Mouse (Mus musculus): ENCODE measurements around the gene Chrne. TPM values are rescaled to one million over a fixed set of nuclear protein-coding genes. Genes with fewer than 3 reads are reported as not detected.
A peak's percentile ranks its signal among the peaks of the same experiment; 100 is the strongest.

The Chrne gene
- total and polyA plus RNA-seq, 2 experiments from 2014 or later, result 0.78 TPM; not detected in 1

DNA sequence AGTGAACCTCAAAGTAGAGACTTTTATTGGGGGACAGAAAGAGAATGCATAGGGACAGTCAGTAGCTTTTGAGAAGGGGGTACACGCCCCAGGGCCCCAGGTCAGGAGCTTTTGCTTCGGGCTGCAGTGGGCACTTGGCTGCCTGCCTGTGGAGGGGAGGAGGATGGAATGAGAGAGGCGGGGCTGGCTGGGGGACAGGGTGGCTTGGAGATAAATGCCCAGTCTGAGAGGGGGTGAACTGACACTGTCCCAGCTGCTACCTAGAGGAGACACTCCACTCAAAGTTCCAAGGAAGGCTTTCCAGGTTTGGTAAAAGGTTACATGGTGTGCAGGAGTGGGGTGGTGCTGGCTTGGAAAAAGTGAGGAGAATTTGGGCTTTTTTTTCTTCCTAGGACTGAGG, 37.9 kb upstream of the Chrne start, which contains the start of gene Eno3:
Gene Eno3, plus strand, starts transcription at position 239 of the 400 bp plus-strand sequence.
- no peak for ATAC-seq (ENCODE audit: low FRiP score)
- 14% methylated on average over 3 of the region's 3 CpGs for WGBS
- H3K4me2 ChIP-seq (ENCODE audit: low read depth, low read length, poor library complexity, severe bottlenecking), result peak within 1 kb of the TSS; percentile 72
- H3K27me3 ChIP-seq (ENCODE audit: insufficient read depth, low read length), result no peaks in the 10 kb centered on the region
- H3K27ac ChIP-seq (ENCODE audit: low read depth, low read length), result no peak within 1 kb of the TSS
- no peak for DNase-seq (ENCODE audit: low spot score)
- H3K36me3 ChIP-seq (ENCODE audit: insufficient read depth, low read length), result peaks cover 5% of the 10 kb centered on the region; the same call in 1 of the 2 replicates
- peaks cover 8% of the 10 kb centered on the region for H3K4me1 ChIP-seq (ENCODE audit: insufficient read depth, low read length)
- no peak for TF ChIP-seq CTCF (IDR thresholded peaks at IDR 0.05)
- peak within 1 kb of the TSS; percentile 42 for H3K9ac ChIP-seq (replicated peaks; ENCODE audit: low read length, poor library complexity, severe bottlenecking)
- peak within 1 kb of the TSS; percentile 99 for H3K4me3 ChIP-seq (ENCODE audit: low read depth, low read length)
- H3K9me3 ChIP-seq (ENCODE audit: low read length), result no peaks in the 10 kb centered on the region

DNA sequence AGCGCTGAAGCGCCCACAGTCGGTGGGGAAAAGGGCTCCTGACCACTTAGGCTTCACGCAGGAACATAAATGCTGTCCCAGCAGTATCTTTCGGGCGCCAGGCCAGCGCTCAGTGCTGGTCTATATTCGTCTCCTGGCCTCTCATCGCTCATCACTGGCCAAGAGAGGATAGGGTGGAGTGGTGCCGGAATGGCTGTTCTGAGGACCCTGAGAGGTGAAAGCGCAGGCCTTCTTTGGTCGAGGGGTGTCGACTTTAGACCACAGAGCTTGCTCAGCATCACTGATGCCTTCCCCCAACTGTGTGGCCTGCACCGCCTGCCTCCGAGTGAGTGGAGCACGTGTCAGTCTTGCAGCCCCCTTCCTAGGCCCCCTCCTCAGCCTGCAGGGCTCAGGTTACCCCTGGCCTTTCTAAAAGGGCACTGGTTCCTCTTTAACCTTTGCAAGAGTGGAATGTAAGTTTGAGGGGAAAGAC, 37.5 kb upstream of the Chrne start:
- Histone ChIP-seq H3K4me3 (ENCODE audit: low read depth, low read length) (peak overlapping the region; percentile 99), H3K27ac (ENCODE audit: low read depth, low read length) (no peak overlapping the region)

DNA sequence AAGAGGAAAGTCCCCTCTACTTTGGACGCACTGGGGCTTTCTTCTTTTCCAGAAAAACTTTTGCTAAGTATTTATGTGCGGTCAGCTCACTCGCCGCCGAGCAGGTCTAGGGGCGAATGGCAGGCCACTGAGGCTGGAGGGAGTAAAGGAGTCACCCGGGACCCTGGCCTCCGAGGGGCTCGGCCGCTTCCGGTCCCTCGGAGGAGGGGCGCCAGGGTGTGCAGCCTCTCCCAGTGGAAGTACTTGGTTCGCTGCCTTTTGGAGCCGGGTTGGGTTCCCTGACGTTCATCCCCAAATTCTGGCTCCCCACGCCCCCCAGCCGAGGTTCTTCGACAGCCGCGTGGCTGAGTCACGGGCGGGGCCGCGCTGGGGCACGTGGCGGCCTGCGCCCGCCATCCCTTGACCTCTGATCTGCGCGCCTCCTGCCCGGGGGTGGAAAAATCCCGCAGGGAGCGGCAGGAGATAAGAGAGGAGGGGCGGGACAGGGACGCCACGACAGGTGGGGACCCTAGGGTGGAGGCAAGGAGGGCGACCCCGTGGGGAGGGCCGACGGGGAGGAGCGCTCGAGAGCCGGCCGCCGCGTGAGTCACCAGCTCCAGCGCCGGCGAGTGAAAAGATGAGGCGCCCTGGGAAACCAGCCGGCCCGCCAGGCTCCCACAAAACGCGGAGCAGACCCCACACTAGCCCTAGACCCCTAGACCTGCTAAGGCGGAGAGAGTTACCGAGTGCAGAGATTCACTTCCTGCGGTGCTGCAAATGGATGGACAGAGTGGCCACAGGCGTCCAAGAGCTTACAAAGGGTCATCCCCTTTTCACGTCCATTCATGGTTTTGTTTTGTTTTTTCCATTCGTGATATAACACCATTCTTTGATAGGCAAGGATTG, 36.8 kb upstream of the Chrne start:
- H3K4me1 ChIP-seq (ENCODE audit: insufficient read depth, low read length), result peaks cover 8% of the 10 kb centered on the region
- peak overlapping the region; percentile 99 for H3K4me3 ChIP-seq (ENCODE audit: low read depth, low read length)
- peak overlapping the region; percentile 42 for H3K9ac ChIP-seq (replicated peaks; ENCODE audit: low read length, poor library complexity, severe bottlenecking)
- peak overlapping the region; percentile 72 for H3K4me2 ChIP-seq (ENCODE audit: low read depth, low read length, poor library complexity, severe bottlenecking)
- no peak for DNase-seq (ENCODE audit: low spot score)
- peak overlapping the region; percentile 62; the same call in 1 of the 2 replicates for H3K27ac ChIP-seq (ENCODE audit: low read depth, low read length)
- no peak for ATAC-seq (ENCODE audit: low FRiP score)
- TF ChIP-seq CTCF (IDR thresholded peaks at IDR 0.05), result no peak
- H3K27me3 ChIP-seq (ENCODE audit: insufficient read depth, low read length), result no peaks in the 10 kb centered on the region
- H3K9me3 ChIP-seq (ENCODE audit: low read length), result no peaks in the 10 kb centered on the region
- peaks cover 11% of the 10 kb centered on the region for H3K36me3 ChIP-seq (ENCODE audit: insufficient read depth, low read length)
- 1% methylated on average over 60 of the region's 61 CpGs for WGBS

More for the DNA sequence above, 37.5 kb upstream of the Chrne start:
- H3K27me3 ChIP-seq (ENCODE audit: insufficient read depth, low read length), result no peaks in the 10 kb centered on the region
- ATAC-seq (ENCODE audit: low FRiP score), result no peak
- WGBS, result 9% methylated on average over 16 of the region's 16 CpGs
- no peaks in the 10 kb centered on the region for H3K9me3 ChIP-seq (ENCODE audit: low read length)
- peak overlapping the region; percentile 42; the same call in 1 of the 2 replicates for H3K9ac ChIP-seq (replicated peaks; ENCODE audit: low read length, poor library complexity, severe bottlenecking)
- no peak for DNase-seq (ENCODE audit: low spot score)
- peaks cover 5% of the 10 kb centered on the region; the same call in 1 of the 2 replicates for H3K36me3 ChIP-seq (ENCODE audit: insufficient read depth, low read length)
- H3K4me1 ChIP-seq (ENCODE audit: insufficient read depth, low read length), result peaks cover 8% of the 10 kb centered on the region
- H3K4me2 ChIP-seq (ENCODE audit: low read depth, low read length, poor library complexity, severe bottlenecking), result peak overlapping the region; percentile 72
- TF ChIP-seq CTCF (IDR thresholded peaks at IDR 0.05), result no peak

DNA sequence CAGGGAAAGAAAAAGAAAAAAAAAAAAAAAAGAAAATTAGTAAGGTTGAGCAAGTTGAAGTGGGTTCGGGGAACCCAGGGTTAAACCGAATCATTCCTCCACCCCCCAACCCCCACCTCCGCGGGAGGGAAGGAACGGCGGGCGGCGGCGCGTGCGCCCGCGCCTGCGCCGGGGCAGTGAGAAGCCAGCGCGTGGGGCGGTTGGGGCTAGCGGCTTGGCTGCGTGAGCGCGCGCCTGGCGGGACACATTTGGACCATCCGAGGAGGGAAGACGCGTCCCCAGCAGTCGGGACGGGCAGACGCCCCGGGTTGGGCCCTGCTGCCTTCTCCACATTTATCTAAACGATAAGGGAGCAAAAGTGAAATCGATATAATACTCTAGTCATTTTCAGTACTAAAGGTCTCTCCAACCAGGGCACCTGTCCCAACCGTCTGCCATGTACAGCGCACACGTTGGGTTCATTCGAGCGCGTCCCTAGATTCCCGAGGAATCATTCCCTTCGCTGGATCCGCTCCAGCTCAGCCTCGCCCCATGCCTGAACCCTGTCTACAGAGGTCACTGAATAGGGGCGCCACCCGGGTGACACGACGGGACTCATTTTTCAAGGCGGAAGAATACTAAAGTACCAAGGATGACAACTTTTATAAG, 36.0 kb upstream of the Chrne start:
- Histone ChIP-seq H3K9me3 (ENCODE audit: low read length) (no peaks in the 10 kb centered on the region), H3K9ac (replicated peaks; ENCODE audit: low read length, poor library complexity, severe bottlenecking) (peak overlapping the region; percentile 98), H3K4me2 (ENCODE audit: low read depth, low read length, poor library complexity, severe bottlenecking) (peak overlapping the region; percentile 72), H3K27ac (ENCODE audit: low read depth, low read length) (peak overlapping the region; percentile 97), H3K36me3 (ENCODE audit: insufficient read depth, low read length) (peaks cover 12% of the 10 kb centered on the region), H3K4me1 (ENCODE audit: insufficient read depth, low read length) (peaks cover 8% of the 10 kb centered on the region), H3K27me3 (ENCODE audit: insufficient read depth, low read length) (no peaks in the 10 kb centered on the region), H3K4me3 (ENCODE audit: low read depth, low read length) (peak overlapping the region; percentile 99)
- under 1% methylated on average over 44 of the region's 48 CpGs for WGBS
- ATAC-seq (ENCODE audit: low FRiP score) (peak; percentile 55), DNase-seq (ENCODE audit: low spot score) (peak; percentile 88)
- no peak for TF ChIP-seq CTCF (IDR thresholded peaks at IDR 0.05)

DNA sequence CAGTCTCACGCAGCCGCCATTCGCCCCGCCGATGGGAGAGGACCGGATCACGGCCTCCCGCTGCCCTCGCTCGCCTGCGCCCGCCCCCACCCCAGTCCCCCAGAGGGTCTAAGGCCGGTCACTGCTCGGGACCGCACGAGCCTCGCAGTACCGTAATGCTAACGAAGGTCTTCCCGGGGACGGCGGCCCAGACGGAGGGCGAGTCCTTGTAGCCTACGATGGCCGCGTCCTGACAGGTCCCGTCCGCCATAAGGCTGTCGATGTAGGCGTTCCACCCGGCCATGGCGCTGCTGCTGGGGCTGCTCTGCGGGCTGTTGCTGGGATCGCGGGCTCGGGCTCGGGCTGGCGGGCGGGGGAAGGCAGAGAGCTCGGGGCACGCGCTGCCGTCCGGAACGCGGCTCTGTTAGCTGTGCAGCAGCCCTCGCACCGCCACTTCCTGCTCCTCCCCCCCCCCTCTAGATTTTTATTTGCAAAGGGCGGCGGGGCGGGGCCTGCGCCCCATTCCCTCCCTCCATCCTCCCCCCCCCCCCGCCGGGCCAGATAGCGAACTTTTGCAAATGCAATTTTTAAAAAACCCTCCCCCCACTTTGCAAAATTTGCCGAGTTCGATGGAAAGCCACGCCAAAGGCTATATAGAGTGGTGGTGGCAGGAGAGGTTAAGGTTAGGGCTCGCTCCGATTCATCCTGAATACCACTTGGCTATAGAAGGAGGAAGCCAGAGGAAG, 35.3 kb upstream of the Chrne start, which contains the start of gene Pfn1:
Gene Pfn1, minus strand, starts transcription at position 447 of the 725 bp plus-strand sequence.
- Histone ChIP-seq H3K36me3 (ENCODE audit: insufficient read depth, low read length) (peaks cover 19% of the 10 kb centered on the region), H3K27me3 (ENCODE audit: insufficient read depth, low read length) (no peaks in the 10 kb centered on the region), H3K9ac (replicated peaks; ENCODE audit: low read length, poor library complexity, severe bottlenecking) (peak within 1 kb of the TSS; percentile 98), H3K4me3 (ENCODE audit: low read depth, low read length) (peak within 1 kb of the TSS; percentile 99), H3K4me1 (ENCODE audit: insufficient read depth, low read length) (peaks cover 8% of the 10 kb centered on the region), H3K27ac (ENCODE audit: low read depth, low read length) (peak within 1 kb of the TSS; percentile 97), H3K9me3 (ENCODE audit: low read length) (no peaks in the 10 kb centered on the region), H3K4me2 (ENCODE audit: low read depth, low read length, poor library complexity, severe bottlenecking) (peak within 1 kb of the TSS; percentile 72)
- WGBS, result under 1% methylated on average over 57 of the region's 61 CpGs
- ATAC-seq (ENCODE audit: low FRiP score) (peak; percentile 54), DNase-seq (ENCODE audit: low spot score) (peak; percentile 88)
- TF ChIP-seq CTCF (IDR thresholded peaks at IDR 0.05), result no peak

Data from midbrain, postnatal 0 days (tissue).